ENCODE assay signal across 35 mouse cellular contexts in genomic region chr12:44957474-44957873, GRCm38 (mm10).
"Had no signal": no experiment of that assay in that cellular context is flagged by ENCODE, and none has a peak within 500 bp of the region (broad histone marks: within the 10 kb centered on the region; RNA-seq: fewer than 3 reads in every experiment).

No protein-coding gene starts in this region.

- H3K4me1 ChIP-seq: heart, embryonic 10.5 days; heart, embryonic 12.5 days; heart, embryonic 13.5 days; heart, embryonic 15.5 days; hindbrain, embryonic 10.5 days; hindbrain, embryonic 12.5 days; hindbrain, embryonic 13.5 days; hindbrain, embryonic 15.5 days; intestine, embryonic 15.5 days; kidney, embryonic 15.5 days had no signal

- DNase-seq: heart, postnatal 10 days; heart, postnatal 14 days; heart, postnatal 36 days; heart, postnatal 4 days; kidney, adult 11 months; kidney, adult 18-20 months; kidney, adult 2 months; kidney, adult 8-10 months; kidney, adult 9 months; kidney, postnatal 10 days; kidney, postnatal 14 days; kidney, postnatal 25 days; kidney, postnatal 36 days; kidney, postnatal 4 days; layer of hippocampus, adult 9-11 months; layer of hippocampus, postnatal 36 days had no signal

- H3K27me3 ChIP-seq: heart, embryonic 12.5 days; heart, embryonic 13.5 days; heart, embryonic 15.5 days; hindbrain, embryonic 12.5 days; hindbrain, embryonic 13.5 days; hindbrain, embryonic 15.5 days; intestine, embryonic 15.5 days; kidney, embryonic 15.5 days had no signal

- H3K27ac ChIP-seq: heart, embryonic 10.5 days; heart, embryonic 13.5 days; heart, embryonic 15.5 days; hindbrain, embryonic 10.5 days; hindbrain, embryonic 12.5 days; hindbrain, embryonic 13.5 days; hindbrain, embryonic 14.5 days; hindbrain, embryonic 15.5 days; hindbrain, postnatal 0 days; intestine, embryonic 15.5 days; kidney, embryonic 15.5 days; kidney, postnatal 0 days; layer of hippocampus, adult 2 months had no signal

- H3K9ac ChIP-seq: heart, embryonic 12.5 days; heart, embryonic 13.5 days; heart, embryonic 15.5 days; hindbrain, embryonic 12.5 days; hindbrain, embryonic 13.5 days; hindbrain, embryonic 14.5 days; hindbrain, embryonic 15.5 days; intestine, embryonic 15.5 days; kidney, embryonic 15.5 days had no signal

- H3K9me3 ChIP-seq: heart, embryonic 10.5 days; heart, embryonic 12.5 days; heart, embryonic 13.5 days; heart, embryonic 15.5 days; hindbrain, embryonic 10.5 days; hindbrain, embryonic 12.5 days; hindbrain, embryonic 13.5 days; hindbrain, embryonic 15.5 days; intestine, embryonic 15.5 days; kidney, embryonic 15.5 days had no signal

- ATAC-seq: hindbrain, embryonic 16.5 days; hindbrain, postnatal 0 days; inflammation-experienced regulatory T-cells, adult 6 months; intestine, embryonic 15.5 days; intestine, embryonic 16.5 days; intestine, postnatal 0 days had no signal

- H3K4me3 ChIP-seq: heart, embryonic 10.5 days; heart, embryonic 12.5 days; heart, embryonic 13.5 days; heart, embryonic 15.5 days; hindbrain, embryonic 10.5 days; hindbrain, embryonic 12.5 days; hindbrain, embryonic 13.5 days; hindbrain, embryonic 15.5 days; intestine, embryonic 15.5 days; kidney, embryonic 15.5 days; layer of hippocampus, adult 2 months had no signal

- H3K36me3 ChIP-seq: heart, embryonic 10.5 days; heart, embryonic 12.5 days; heart, embryonic 13.5 days; heart, embryonic 15.5 days; hindbrain, embryonic 10.5 days; hindbrain, embryonic 12.5 days; hindbrain, embryonic 13.5 days; hindbrain, embryonic 15.5 days; intestine, embryonic 15.5 days; kidney, embryonic 15.5 days had no signal

- H3K4me2 ChIP-seq: heart, embryonic 11.5 days; heart, embryonic 12.5 days; heart, embryonic 13.5 days; heart, embryonic 15.5 days; hindbrain, embryonic 12.5 days; hindbrain, embryonic 13.5 days; hindbrain, embryonic 14.5 days; hindbrain, embryonic 15.5 days; intestine, embryonic 15.5 days; kidney, embryonic 15.5 days had no signal
